Mouse (Mus musculus) left cerebral cortex, adult 9 months (tissue): ENCODE data around the gene Zcchc10.
A peak's percentile ranks its signal among the peaks of the same experiment; 100 is the strongest.
"Not testable (repeated sequence)": the region's sequence is repeated elsewhere in the genome, so short reads cannot be mapped to it uniquely, and the experiment has no call there.

ENCODE experiments used
- DNase-seq, 2 experiments: peaks; one replicate each; pipeline ENCODE4 v3.0.0; 2022; ENCODE audit warnings: low spot score in 2 of 2

Zcchc10 gene

GRCm38 (mm10) chr11:53324512-53324968 is at the start of gene Zcchc10:
Zcchc10 (plus strand) TSS chr11:53324679.
- peak; percentile 59 to 90 for DNase-seq

- no peak for DNase-seq
Observed at GRCm38 (mm10) chr11:53275358-53275757, 49.1 kb upstream of the Zcchc10 start.

GRCm38 (mm10) chr11:53278411-53278810 is 46.1 kb upstream of the Zcchc10 start:
- no peak for DNase-seq

- no peak for DNase-seq
Observed at GRCm38 (mm10) chr11:53285885-53286284, 38.6 kb upstream of the Zcchc10 start.

GRCm38 (mm10) chr11:53290187-53290586 is 34.3 kb upstream of the Zcchc10 start:
- not testable (repeated sequence) for DNase-seq

GRCm38 (mm10) chr11:53290871-53291270 is 33.6 kb upstream of the Zcchc10 start:
- no peak for DNase-seq

- no peak for DNase-seq
Observed at GRCm38 (mm10) chr11:53294441-53294840, 30.0 kb upstream of the Zcchc10 start.

- DNase-seq: no peak
Observed at GRCm38 (mm10) chr11:53296880-53297279, 27.6 kb upstream of the Zcchc10 start.

GRCm38 (mm10) chr11:53297947-53298860 is 26.3 kb upstream of the Zcchc10 start:
- DNase-seq: no peak

GRCm38 (mm10) chr11:53299551-53300329 is 24.7 kb upstream of the Zcchc10 start:
- DNase-seq: peak in 1 of 2 experiments; percentile 42

- DNase-seq: peak; percentile 97 to 98
Observed at GRCm38 (mm10) chr11:53300330-53301166, 23.9 kb upstream of the Zcchc10 start, which contains the start of gene Hspa4. Hspa4 (minus strand) TSS chr11:53300457.

- no peak for DNase-seq
Observed at GRCm38 (mm10) chr11:53301167-53301515, 23.3 kb upstream of the Zcchc10 start.

GRCm38 (mm10) chr11:53304044-53304840 is 20.2 kb upstream of the Zcchc10 start:
- no peak for DNase-seq

GRCm38 (mm10) chr11:53306965-53307364 is 17.5 kb upstream of the Zcchc10 start:
- DNase-seq: no peak

GRCm38 (mm10) chr11:53307558-53308065 is 16.9 kb upstream of the Zcchc10 start:
- DNase-seq: no peak

GRCm38 (mm10) chr11:53308251-53308864 is 16.1 kb upstream of the Zcchc10 start:
- DNase-seq: no peak

- no peak for DNase-seq
Observed at GRCm38 (mm10) chr11:53308884-53309310, 15.6 kb upstream of the Zcchc10 start.

- DNase-seq: no peak
Observed at GRCm38 (mm10) chr11:53311385-53311784, 13.1 kb upstream of the Zcchc10 start.

- not testable (repeated sequence) for DNase-seq
Observed at GRCm38 (mm10) chr11:53312823-53313222, 11.7 kb upstream of the Zcchc10 start.

- DNase-seq: no peak
Observed at GRCm38 (mm10) chr11:53314770-53315173, 9.7 kb upstream of the Zcchc10 start.
